Mouse (Mus musculus): Measurements from ENCODE around the gene Timm13. TPM values are rescaled to one million over a fixed set of nuclear protein-coding genes. Genes with fewer than 3 reads are reported as not detected.

Gene Timm13
- polyA plus RNA-seq, 1 experiment from 2014 or later, result 317 TPM

GRCm38 (mm10) chr10:80876594-80876993, 24.2 kb downstream of the Timm13 start:
- H3K4me1 ChIP-seq, result no peaks in the 10 kb centered on the region
- H3K27me3 ChIP-seq (replicated peaks), result no peaks in the 10 kb centered on the region
- 23% methylated on average over 3 of the region's 3 CpGs for WGBS
- H3K9me3 ChIP-seq, result no peaks in the 10 kb centered on the region
- no peak for ATAC-seq (ENCODE audit: insufficient read depth, low FRiP score, low read depth)
- no peak overlapping the region for H3K9ac ChIP-seq
- H3K4me2 ChIP-seq, result no peak overlapping the region
- H3K4me3 ChIP-seq (replicated peaks), result no peak overlapping the region
- H3K27ac ChIP-seq, result no peak overlapping the region
- no peaks in the 10 kb centered on the region for H3K36me3 ChIP-seq

- H3K36me3 ChIP-seq, result no peaks in the 10 kb centered on the region
- no peaks in the 10 kb centered on the region for H3K27me3 ChIP-seq (replicated peaks)
- no peaks in the 10 kb centered on the region for H3K9me3 ChIP-seq
- ATAC-seq (ENCODE audit: insufficient read depth, low FRiP score, low read depth), result no peak
- WGBS, result 23% methylated on average over 5 of the region's 5 CpGs
- H3K4me2 ChIP-seq, result no peak overlapping the region
- H3K4me3 ChIP-seq (replicated peaks), result no peak overlapping the region
- no peaks in the 10 kb centered on the region for H3K4me1 ChIP-seq
- H3K27ac ChIP-seq, result no peak overlapping the region
- H3K9ac ChIP-seq, result no peak overlapping the region
These were observed 24.7 kb downstream of the Timm13 start for GRCm38 (mm10) chr10:80876028-80876427.

GRCm38 (mm10) chr10:80874035-80874434, 26.7 kb downstream of the Timm13 start:
- ATAC-seq (ENCODE audit: insufficient read depth, low FRiP score, low read depth), result no peak

GRCm38 (mm10) chr10:80871581-80871980, 29.2 kb downstream of the Timm13 start, which contains the start of gene Tmprss9:
Gene Tmprss9 (plus strand): TSS chr10:80871848.
- no peaks in the 10 kb centered on the region for H3K27me3 ChIP-seq (replicated peaks)
- no peak within 1 kb of the TSS for H3K27ac ChIP-seq
- no peak within 1 kb of the TSS for H3K4me2 ChIP-seq
- no peak; the same call in 1 of the 2 replicates for ATAC-seq (ENCODE audit: insufficient read depth, low FRiP score, low read depth)
- H3K9me3 ChIP-seq, result no peaks in the 10 kb centered on the region
- no peak within 1 kb of the TSS for H3K4me3 ChIP-seq (replicated peaks)
- no peaks in the 10 kb centered on the region for H3K4me1 ChIP-seq
- no peak within 1 kb of the TSS for H3K9ac ChIP-seq
- H3K36me3 ChIP-seq, result peaks cover under 1% of the 10 kb centered on the region; the same call in 1 of the 2 replicates
- 21% methylated on average over 9 of the region's 9 CpGs for WGBS

More at GRCm38 (mm10) chr10:80874035-80874434, 26.7 kb downstream of the Timm13 start:
- H3K9me3 ChIP-seq, result no peaks in the 10 kb centered on the region
- no peak overlapping the region for H3K4me3 ChIP-seq (replicated peaks)
- no peak overlapping the region for H3K27ac ChIP-seq
- WGBS, result 78% methylated on average over 9 of the region's 9 CpGs
- H3K27me3 ChIP-seq (replicated peaks), result no peaks in the 10 kb centered on the region
- no peaks in the 10 kb centered on the region for H3K4me1 ChIP-seq
- H3K9ac ChIP-seq, result no peak overlapping the region
- no peak overlapping the region for H3K4me2 ChIP-seq
- H3K36me3 ChIP-seq, result no peaks in the 10 kb centered on the region

- Histone ChIP-seq H3K4me1 (no peaks in the 10 kb centered on the region), H3K36me3 (peaks cover 5% of the 10 kb centered on the region; the same call in 1 of the 2 replicates)
- 78% methylated on average over 2 of the region's 6 CpGs for WGBS
These were observed 29.8 kb downstream of the Timm13 start for GRCm38 (mm10) chr10:80870993-80871392.

GRCm38 (mm10) chr10:80864446-80864845, 36.3 kb downstream of the Timm13 start:
- no peak for ATAC-seq (ENCODE audit: insufficient read depth, low FRiP score, low read depth)
- H3K4me2 ChIP-seq, result no peak overlapping the region
- H3K9me3 ChIP-seq, result no peaks in the 10 kb centered on the region
- H3K27me3 ChIP-seq (replicated peaks), result no peaks in the 10 kb centered on the region
- H3K27ac ChIP-seq, result no peak overlapping the region
- WGBS, result 93% methylated on average over 16 of the region's 16 CpGs
- H3K9ac ChIP-seq, result no peak overlapping the region
- H3K4me3 ChIP-seq (replicated peaks), result no peak overlapping the region
- no peaks in the 10 kb centered on the region for H3K4me1 ChIP-seq
- peaks cover 15% of the 10 kb centered on the region for H3K36me3 ChIP-seq

More at GRCm38 (mm10) chr10:80870993-80871392, 29.8 kb downstream of the Timm13 start:
- Histone ChIP-seq H3K9ac (no peak overlapping the region), H3K4me2 (no peak overlapping the region), H3K27ac (no peak overlapping the region), H3K9me3 (no peaks in the 10 kb centered on the region), H3K4me3 (replicated peaks) (no peak overlapping the region), H3K27me3 (replicated peaks) (no peaks in the 10 kb centered on the region)
- ATAC-seq (ENCODE audit: insufficient read depth, low FRiP score, low read depth), result no peak

- H3K36me3 ChIP-seq, result peaks cover 15% of the 10 kb centered on the region
- peaks cover 8% of the 10 kb centered on the region; the same call in 1 of the 2 replicates for H3K4me1 ChIP-seq
- no peak overlapping the region for H3K9ac ChIP-seq
- H3K27ac ChIP-seq, result no peak overlapping the region
- no peaks in the 10 kb centered on the region for H3K9me3 ChIP-seq
- no peak for ATAC-seq (ENCODE audit: insufficient read depth, low FRiP score, low read depth)
- no peak overlapping the region for H3K4me2 ChIP-seq
- H3K27me3 ChIP-seq (replicated peaks), result no peaks in the 10 kb centered on the region
- H3K4me3 ChIP-seq (replicated peaks), result no peak overlapping the region
- 86% methylated on average over 5 of the region's 5 CpGs for WGBS
These were observed 38.5 kb downstream of the Timm13 start for GRCm38 (mm10) chr10:80862305-80862704.

DNA sequence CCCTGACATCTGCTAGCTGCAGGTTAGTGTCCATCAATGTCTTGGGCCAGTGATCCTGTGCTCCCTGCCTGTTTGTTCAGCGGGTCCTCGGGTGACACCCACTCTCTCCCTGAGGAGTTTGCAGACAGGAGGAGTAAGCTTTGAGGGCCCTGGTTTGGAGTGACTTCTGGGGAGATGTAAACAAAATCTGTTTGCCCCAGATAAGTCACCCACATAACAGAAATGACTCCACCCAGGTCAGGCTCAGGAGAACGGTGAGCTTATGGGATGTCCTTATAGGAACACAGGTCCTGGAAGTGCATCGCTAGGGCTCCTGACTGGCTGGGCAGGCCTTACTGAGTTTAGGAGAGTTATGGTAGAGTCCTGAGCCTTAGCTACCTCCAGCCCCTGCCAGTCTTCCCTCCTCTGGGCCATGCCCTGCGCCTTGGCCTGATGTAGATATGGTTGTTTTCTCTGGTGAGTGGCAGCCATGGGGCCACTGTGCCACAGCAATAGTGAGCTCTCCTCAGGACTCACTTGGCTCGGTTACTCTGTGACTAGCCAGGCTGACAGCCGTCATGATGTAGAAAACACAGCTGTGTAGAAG, 42.3 kb downstream of the Timm13 start:
- Histone ChIP-seq H3K4me1 (peaks cover 38% of the 10 kb centered on the region), H3K27me3 (replicated peaks) (no peaks in the 10 kb centered on the region), H3K9me3 (no peaks in the 10 kb centered on the region), H3K36me3 (peaks cover 2% of the 10 kb centered on the region; the same call in 1 of the 2 replicates), H3K4me3 (replicated peaks) (no peak overlapping the region), H3K9ac (no peak overlapping the region), H3K27ac (peak overlapping the region; percentile 57; the same call in 1 of the 2 replicates), H3K4me2 (no peak overlapping the region)
- 55% methylated on average over 7 of the region's 7 CpGs for WGBS
- peak; percentile 74 for ATAC-seq (ENCODE audit: insufficient read depth, low FRiP score, low read depth)

DNA sequence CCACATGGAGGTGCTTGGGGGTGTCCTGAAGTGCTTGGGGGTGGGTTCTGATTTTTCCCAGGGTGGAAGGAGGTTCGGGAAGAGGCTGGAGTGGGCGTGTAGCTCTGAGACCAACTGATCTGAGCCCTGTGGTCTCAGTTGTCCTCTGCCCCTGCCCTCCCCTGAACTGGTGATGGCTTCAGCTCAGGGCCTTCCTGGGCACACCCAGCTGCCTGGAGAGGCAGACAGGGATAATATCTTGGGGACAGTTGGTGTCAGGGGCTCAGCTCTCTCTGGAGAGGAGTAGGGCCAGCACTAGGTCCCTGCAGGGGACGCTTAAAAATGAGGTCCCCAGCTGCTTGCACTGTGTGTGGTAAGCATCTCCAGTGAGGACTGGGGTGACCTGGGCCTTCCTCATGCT, 42.9 kb downstream of the Timm13 start:
- H3K27ac ChIP-seq, result peak overlapping the region; percentile 57; the same call in 1 of the 2 replicates
- no peaks in the 10 kb centered on the region for H3K27me3 ChIP-seq (replicated peaks)
- no peak overlapping the region for H3K9ac ChIP-seq
- 56% methylated on average over 3 of the region's 3 CpGs for WGBS
- H3K36me3 ChIP-seq, result no peaks in the 10 kb centered on the region; the same call in 1 of the 2 replicates
- no peak overlapping the region for H3K4me3 ChIP-seq (replicated peaks)
- no peaks in the 10 kb centered on the region for H3K9me3 ChIP-seq
- H3K4me1 ChIP-seq, result peaks cover 38% of the 10 kb centered on the region
- ATAC-seq (ENCODE audit: insufficient read depth, low FRiP score, low read depth), result peak; percentile 50; the same call in 1 of the 2 replicates
- H3K4me2 ChIP-seq, result 0 out of 2 replicates have a peak overlapping the region, but pooled peaks have one; percentile 19

DNA sequence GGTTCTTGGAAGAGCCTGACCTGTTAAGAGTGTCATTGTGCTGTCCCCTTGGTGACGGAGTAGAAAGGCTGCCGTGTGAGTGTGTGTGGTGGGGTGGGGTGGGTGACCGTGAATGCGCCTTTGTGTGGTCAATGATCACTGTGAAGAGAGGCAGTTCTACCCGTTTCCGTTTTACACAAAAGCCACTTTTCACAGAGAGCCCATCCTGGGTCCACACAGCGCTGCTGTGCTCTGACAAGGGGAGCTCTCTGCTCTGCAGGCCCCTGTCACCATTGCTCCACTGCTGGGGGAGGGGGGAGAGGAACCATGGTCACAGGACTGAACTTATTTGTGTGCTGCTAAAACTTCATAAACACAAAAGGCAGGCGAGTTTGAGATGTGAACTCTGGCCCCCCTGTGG, 43.4 kb downstream of the Timm13 start:
- Histone ChIP-seq H3K27me3 (replicated peaks) (no peaks in the 10 kb centered on the region), H3K4me2 (peak overlapping the region; percentile 99; the same call in 1 of the 2 replicates), H3K4me3 (replicated peaks) (no peak overlapping the region; the same call in 1 of the 2 replicates), H3K27ac (peak overlapping the region; percentile 57; the same call in 1 of the 2 replicates), H3K9me3 (no peaks in the 10 kb centered on the region), H3K4me1 (peaks cover 38% of the 10 kb centered on the region), H3K9ac (no peak overlapping the region), H3K36me3 (peaks cover 2% of the 10 kb centered on the region; the same call in 1 of the 2 replicates)
- no peak for ATAC-seq (ENCODE audit: insufficient read depth, low FRiP score, low read depth)
- WGBS, result 56% methylated on average over 8 of the region's 8 CpGs

DNA sequence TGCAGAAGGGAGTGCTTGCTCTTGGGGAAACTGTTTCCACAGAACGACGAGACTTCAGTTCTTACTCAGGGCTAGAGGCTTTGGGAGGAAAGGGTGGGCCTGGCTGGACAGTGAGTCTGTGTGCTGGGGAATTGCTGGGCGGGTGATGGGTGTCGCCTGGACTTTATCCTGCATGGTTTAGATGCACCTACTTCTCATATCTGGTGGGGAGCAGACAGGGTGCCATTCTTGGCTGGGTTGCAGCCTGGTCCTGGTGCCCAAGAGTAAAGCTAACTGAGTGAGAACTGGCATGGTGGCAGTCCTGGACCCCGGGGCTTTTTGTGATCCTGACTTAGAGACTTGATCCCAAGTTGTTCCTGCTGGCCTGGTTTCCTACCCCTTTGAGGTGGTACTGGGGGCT, 43.9 kb downstream of the Timm13 start:
- Histone ChIP-seq H3K4me2 (peak overlapping the region; percentile 99), H3K27me3 (replicated peaks) (no peaks in the 10 kb centered on the region), H3K9ac (no peak overlapping the region), H3K4me3 (replicated peaks) (no peak overlapping the region; the same call in 1 of the 2 replicates), H3K4me1 (peaks cover 38% of the 10 kb centered on the region), H3K27ac (no peak overlapping the region; the same call in 1 of the 2 replicates), H3K9me3 (no peaks in the 10 kb centered on the region), H3K36me3 (peaks cover 7% of the 10 kb centered on the region; the same call in 1 of the 2 replicates)
- ATAC-seq (ENCODE audit: insufficient read depth, low FRiP score, low read depth), result peak; percentile 24; the same call in 1 of the 2 replicates
- WGBS, result 72% methylated on average over 5 of the region's 5 CpGs

GRCm38 (mm10) chr10:80856267-80856666, 44.5 kb downstream of the Timm13 start:
- no peak for ATAC-seq (ENCODE audit: insufficient read depth, low FRiP score, low read depth)
- H3K36me3 ChIP-seq, result peaks cover 14% of the 10 kb centered on the region
- peak overlapping the region; percentile 86 for H3K4me3 ChIP-seq (replicated peaks)
- no peak overlapping the region for H3K27ac ChIP-seq
- WGBS, result 56% methylated on average over 3 of the region's 3 CpGs
- no peaks in the 10 kb centered on the region for H3K27me3 ChIP-seq (replicated peaks)
- H3K4me2 ChIP-seq, result peak overlapping the region; percentile 99
- H3K9ac ChIP-seq, result peak overlapping the region; percentile 66; the same call in 1 of the 2 replicates
- no peaks in the 10 kb centered on the region for H3K9me3 ChIP-seq
- peaks cover 38% of the 10 kb centered on the region for H3K4me1 ChIP-seq

Measured in stomach, embryonic 15.5 days (tissue).